Mouse (Mus musculus): ENCODE measurements around the gene Plekha6. TPM values are rescaled to one million over a fixed set of nuclear protein-coding genes. Genes with fewer than 3 reads are reported as not detected.

Plekha6 gene
- 25.8 and 29.1 TPM in 2 replicates for polyA plus RNA-seq (2016; fragmentation: Nextera tagmentation; extraction: Ambion mirVana)

- H3K27ac ChIP-seq, result no peak within 1 kb of the TSS
- peaks cover 23% of the 10 kb centered on the region for H3K4me1 ChIP-seq
- H3K4me3 ChIP-seq, result peak within 1 kb of the TSS; percentile 54
- H3K9ac ChIP-seq, result peak within 1 kb of the TSS; percentile 67
- peak; percentile 49 for ATAC-seq (ENCODE audit: low FRiP score)
- no peaks in the 10 kb centered on the region for H3K9me3 ChIP-seq (replicated peaks)
- H3K27me3 ChIP-seq, result peaks cover 70% of the 10 kb centered on the region
- no peaks in the 10 kb centered on the region for H3K36me3 ChIP-seq
- H3K4me2 ChIP-seq (replicated peaks), result peak within 1 kb of the TSS; percentile 99
- under 1% methylated on average over 67 of the region's 68 CpGs for WGBS
Measured at GRCm38 (mm10) chr1:133163820-133164431, at the start of gene Plekha6. TSS of gene Plekha6 (plus strand) at chr1:133164210.

GRCm38 (mm10) chr1:133116108-133116507, 47.9 kb upstream of the Plekha6 start:
- H3K27ac ChIP-seq, result no peak overlapping the region
- no peaks in the 10 kb centered on the region; the same call in 1 of the 2 replicates for H3K4me1 ChIP-seq
- no peaks in the 10 kb centered on the region for H3K9me3 ChIP-seq (replicated peaks)
- ATAC-seq (ENCODE audit: low FRiP score), result no peak
- H3K4me3 ChIP-seq, result no peak overlapping the region
- H3K4me2 ChIP-seq (replicated peaks), result no peak overlapping the region
- WGBS, result 89% methylated on average over 4 of the region's 4 CpGs
- no peaks in the 10 kb centered on the region for H3K27me3 ChIP-seq
- H3K36me3 ChIP-seq, result no peaks in the 10 kb centered on the region
- no peak overlapping the region for H3K9ac ChIP-seq

GRCm38 (mm10) chr1:133118127-133118526, 45.9 kb upstream of the Plekha6 start:
- ATAC-seq (ENCODE audit: low FRiP score), result no peak
- H3K27ac ChIP-seq, result no peak overlapping the region
- H3K4me1 ChIP-seq, result no peaks in the 10 kb centered on the region; the same call in 1 of the 2 replicates

GRCm38 (mm10) chr1:133118844-133119243, 45.2 kb upstream of the Plekha6 start:
- no peak for ATAC-seq (ENCODE audit: low FRiP score)
- Histone ChIP-seq H3K4me3 (no peak overlapping the region), H3K9me3 (replicated peaks) (no peaks in the 10 kb centered on the region), H3K9ac (no peak overlapping the region), H3K27ac (no peak overlapping the region), H3K27me3 (no peaks in the 10 kb centered on the region), H3K4me1 (no peaks in the 10 kb centered on the region; the same call in 1 of the 2 replicates), H3K36me3 (no peaks in the 10 kb centered on the region), H3K4me2 (replicated peaks) (no peak overlapping the region)
- WGBS, result 86% methylated on average over 3 of the region's 3 CpGs

More at GRCm38 (mm10) chr1:133118127-133118526, 45.9 kb upstream of the Plekha6 start:
- Histone ChIP-seq H3K27me3 (no peaks in the 10 kb centered on the region), H3K9me3 (replicated peaks) (no peaks in the 10 kb centered on the region), H3K36me3 (no peaks in the 10 kb centered on the region), H3K9ac (no peak overlapping the region), H3K4me2 (replicated peaks) (no peak overlapping the region), H3K4me3 (no peak overlapping the region)
- WGBS, result 89% methylated on average over 5 of the region's 5 CpGs

GRCm38 (mm10) chr1:133119931-133120712, 43.9 kb upstream of the Plekha6 start:
- no peak for ATAC-seq (ENCODE audit: low FRiP score)
- 66% methylated on average over 7 of the region's 7 CpGs for WGBS
- H3K9ac ChIP-seq, result no peak overlapping the region
- no peaks in the 10 kb centered on the region for H3K36me3 ChIP-seq
- no peaks in the 10 kb centered on the region for H3K9me3 ChIP-seq (replicated peaks)
- H3K4me1 ChIP-seq, result no peaks in the 10 kb centered on the region; the same call in 1 of the 2 replicates
- H3K4me2 ChIP-seq (replicated peaks), result no peak overlapping the region
- no peak overlapping the region for H3K27ac ChIP-seq
- no peak overlapping the region for H3K4me3 ChIP-seq
- H3K27me3 ChIP-seq, result no peaks in the 10 kb centered on the region

- no peaks in the 10 kb centered on the region for H3K27me3 ChIP-seq
- no peak overlapping the region for H3K27ac ChIP-seq
- ATAC-seq (ENCODE audit: low FRiP score), result no peak
- H3K4me3 ChIP-seq, result no peak overlapping the region
- no peaks in the 10 kb centered on the region; the same call in 1 of the 2 replicates for H3K4me1 ChIP-seq
- H3K9me3 ChIP-seq (replicated peaks), result no peaks in the 10 kb centered on the region
- no peaks in the 10 kb centered on the region for H3K36me3 ChIP-seq
- 69% methylated on average over 6 of the region's 6 CpGs for WGBS
- H3K4me2 ChIP-seq (replicated peaks), result no peak overlapping the region
- no peak overlapping the region for H3K9ac ChIP-seq
Measured at GRCm38 (mm10) chr1:133121246-133121645, 42.8 kb upstream of the Plekha6 start.

- 71% methylated on average over 6 of the region's 6 CpGs for WGBS
- H3K4me1 ChIP-seq, result no peaks in the 10 kb centered on the region; the same call in 1 of the 2 replicates
- no peak overlapping the region for H3K4me3 ChIP-seq
- no peaks in the 10 kb centered on the region for H3K27me3 ChIP-seq
- ATAC-seq (ENCODE audit: low FRiP score), result no peak
- H3K36me3 ChIP-seq, result no peaks in the 10 kb centered on the region
- no peak overlapping the region for H3K9ac ChIP-seq
- no peak overlapping the region for H3K27ac ChIP-seq
- no peaks in the 10 kb centered on the region for H3K9me3 ChIP-seq (replicated peaks)
- no peak overlapping the region for H3K4me2 ChIP-seq (replicated peaks)
Measured at GRCm38 (mm10) chr1:133124137-133124536, 39.9 kb upstream of the Plekha6 start.

- Histone ChIP-seq H3K27me3 (no peaks in the 10 kb centered on the region), H3K27ac (no peak overlapping the region), H3K4me2 (replicated peaks) (no peak overlapping the region), H3K9ac (no peak overlapping the region), H3K36me3 (no peaks in the 10 kb centered on the region), H3K4me1 (peaks cover 10% of the 10 kb centered on the region), H3K9me3 (replicated peaks) (no peaks in the 10 kb centered on the region), H3K4me3 (no peak overlapping the region)
- ATAC-seq (ENCODE audit: low FRiP score), result no peak
- 90% methylated on average over 9 of the region's 9 CpGs for WGBS
Measured at GRCm38 (mm10) chr1:133125640-133126364, 38.2 kb upstream of the Plekha6 start.

GRCm38 (mm10) chr1:133126365-133126740, 37.7 kb upstream of the Plekha6 start:
- whole genome bisulfite sequencing, result 57% methylated on average over 4 of the region's 4 CpGs
- Histone ChIP-seq H3K4me1 (peaks cover 10% of the 10 kb centered on the region), H3K27me3 (no peaks in the 10 kb centered on the region), H3K36me3 (no peaks in the 10 kb centered on the region), H3K9ac (no peak overlapping the region), H3K9me3 (replicated peaks) (no peaks in the 10 kb centered on the region), H3K4me3 (no peak overlapping the region), H3K4me2 (replicated peaks) (no peak overlapping the region), H3K27ac (no peak overlapping the region)
- ATAC-seq (ENCODE audit: low FRiP score), result no peak

GRCm38 (mm10) chr1:133127328-133127727, 36.7 kb upstream of the Plekha6 start:
- H3K9me3 ChIP-seq (replicated peaks), result no peaks in the 10 kb centered on the region
- no peak overlapping the region for H3K4me2 ChIP-seq (replicated peaks)
- H3K27me3 ChIP-seq, result no peaks in the 10 kb centered on the region
- H3K4me1 ChIP-seq, result peaks cover 14% of the 10 kb centered on the region
- no peak overlapping the region for H3K9ac ChIP-seq
- WGBS, result 67% methylated on average over 9 of the region's 9 CpGs
- H3K27ac ChIP-seq, result no peak overlapping the region
- no peak for ATAC-seq (ENCODE audit: low FRiP score)
- H3K4me3 ChIP-seq, result no peak overlapping the region
- H3K36me3 ChIP-seq, result no peaks in the 10 kb centered on the region

GRCm38 (mm10) chr1:133129471-133130221, 34.4 kb upstream of the Plekha6 start:
- H3K4me2 ChIP-seq (replicated peaks), result peak overlapping the region; percentile 21
- no peaks in the 10 kb centered on the region for H3K36me3 ChIP-seq
- no peak for ATAC-seq (ENCODE audit: low FRiP score)
- no peak overlapping the region for H3K4me3 ChIP-seq
- no peak overlapping the region for H3K9ac ChIP-seq
- WGBS, result 16% methylated on average over 16 of the region's 16 CpGs
- H3K27me3 ChIP-seq, result no peaks in the 10 kb centered on the region
- no peaks in the 10 kb centered on the region for H3K9me3 ChIP-seq (replicated peaks)
- peak overlapping the region; percentile 97 for H3K27ac ChIP-seq
- H3K4me1 ChIP-seq, result peaks cover 37% of the 10 kb centered on the region

Data from hindbrain, embryonic 12.5 days (tissue).